Mouse (Mus musculus) midbrain, embryonic 14.5 days (tissue): ENCODE measurements around the gene Olfr1176. TPM values are rescaled to one million over a fixed set of nuclear protein-coding genes. Genes with fewer than 3 reads are reported as not detected.
A peak's percentile ranks its signal among the peaks of the same experiment; 100 is the strongest.

Experiments used
- ATAC-seq: fragments of 200-750 bp; cut with Nextera tagmentation; 2 replicates; pipeline ENCODE4 v1.8.0; 2017; ENCODE audit warnings: moderate number of reproducible peaks, moderate library complexity; ENCODE audit not compliant: low FRiP score, low TSS enrichment
- DNase-seq: peaks from one replicate; pipeline ENCODE4 v3.0.0-alpha.2; 2015
- H3K27ac ChIP-seq: fragments of 300-500 bp; sonication (generic); replicated peaks from 2 replicates; pipeline ENCODE4 v1.5.1; 2014; ENCODE audit warnings: mild to moderate bottlenecking, low read depth, low read length, moderate library complexity
- H3K27me3 ChIP-seq: fragments of 300-500 bp; sonication (generic); 2 replicates; pipeline ENCODE4 v1.6.1; 2014; ENCODE audit warnings: low read length, control low read depth, mixed read lengths; ENCODE audit not compliant: control insufficient read depth, insufficient read depth
- H3K36me3 ChIP-seq: fragments of 300-500 bp; sonication (generic); 2 replicates; pipeline ENCODE4 v1.6.1; 2014; ENCODE audit warnings: low read length, control low read depth; ENCODE audit not compliant: control insufficient read depth, insufficient read depth
- H3K4me1 ChIP-seq: fragments of 300-500 bp; sonication (generic); 2 replicates; pipeline ENCODE4 v1.6.1; 2014; ENCODE audit warnings: mild to moderate bottlenecking, antibody characterized with exemption, low read length, control low read depth; ENCODE audit not compliant: control insufficient read depth, insufficient read depth
- H3K4me2 ChIP-seq: fragments of 300-500 bp; sonication (generic); 2 replicates; pipeline ENCODE4 v1.6.1; 2014; ENCODE audit warnings: mild to moderate bottlenecking, low read length, moderate library complexity
- H3K4me3 ChIP-seq: fragments of 300-500 bp; sonication (generic); replicated peaks from 2 replicates; pipeline ENCODE4 v1.5.1; 2014; ENCODE audit warnings: low read depth, low read length
- H3K9ac ChIP-seq: fragments of 300-500 bp; sonication (generic); replicated peaks from 2 replicates; pipeline ENCODE4 v1.6.1; 2014; ENCODE audit warnings: mild to moderate bottlenecking, low read length, moderate library complexity
- H3K9me3 ChIP-seq: fragments of 300-500 bp; sonication (generic); 2 replicates; pipeline ENCODE4 v1.6.1; 2016; ENCODE audit warnings: low read length, control low read depth, mixed read lengths; ENCODE audit not compliant: control insufficient read depth
- WGBS: fragments of 180-500 bp; shearing (Covaris S2); extraction: QIAGEN DNeasy Blood & Tissue Kit; methylation state at CpG from one replicate; pipeline ENCODE4 v1.1.7; 2014; 5-methylcytosine and 5-hydroxymethylcytosine counted together
- polyA plus RNA-seq: library from polyadenylated mRNA; unstranded; fragments of >200 nt; fragmentation: Nextera tagmentation; extraction: Ambion mirVana; gene quantifications from 2 replicates; pipeline ENCODE4 v1.2.1, GENCODE M21; 2014

Gene Olfr1176
- polyA plus RNA-seq: not detected in 2 replicates

- Histone ChIP-seq H3K9ac (no peak within 1 kb of the TSS), H3K27me3 (no peaks in the 10 kb centered on the region), H3K27ac (no peak within 1 kb of the TSS), H3K9me3 (no peaks in the 10 kb centered on the region), H3K4me2 (no peak within 1 kb of the TSS), H3K4me1 (no peaks in the 10 kb centered on the region), H3K4me3 (no peak within 1 kb of the TSS), H3K36me3 (no peaks in the 10 kb centered on the region)
- DNase-seq (no peak), ATAC-seq (no peak)
- 78% methylated on average over 1 of the region's 1 CpGs for WGBS
These were observed at the start of gene Olfr1176 for GRCm38 (mm10) chr2:88336421-88336820. Olfr1176 (plus strand) TSS chr2:88336721.

GRCm38 (mm10) chr2:88315035-88315434 is 21.5 kb upstream of the Olfr1176 start, which contains the start of gene Olfr1174-ps:
Olfr1174-ps (minus strand) TSS chr2:88315135.
- Histone ChIP-seq H3K27me3 (no peaks in the 10 kb centered on the region), H3K27ac (no peak within 1 kb of the TSS), H3K4me1 (no peaks in the 10 kb centered on the region), H3K4me2 (no peak within 1 kb of the TSS), H3K9ac (no peak within 1 kb of the TSS), H3K36me3 (no peaks in the 10 kb centered on the region), H3K4me3 (no peak within 1 kb of the TSS), H3K9me3 (no peaks in the 10 kb centered on the region)
- WGBS: 91% methylated on average over 4 of the region's 4 CpGs
- DNase-seq (no peak), ATAC-seq (no peak)

- 92% methylated on average over 2 of the region's 2 CpGs for WGBS
- no peak within 1 kb of the TSS for H3K4me2 ChIP-seq
- no peak for DNase-seq
- no peaks in the 10 kb centered on the region for H3K36me3 ChIP-seq
- H3K4me1 ChIP-seq: no peaks in the 10 kb centered on the region
- no peaks in the 10 kb centered on the region for H3K27me3 ChIP-seq
- H3K9me3 ChIP-seq: no peaks in the 10 kb centered on the region
- no peak within 1 kb of the TSS for H3K27ac ChIP-seq
- ATAC-seq: no peak
- H3K4me3 ChIP-seq: no peak within 1 kb of the TSS
- no peak within 1 kb of the TSS for H3K9ac ChIP-seq
These were observed 9.4 kb upstream of the Olfr1176 start, which contains the start of gene Olfr1175-ps for GRCm38 (mm10) chr2:88327115-88327514. Olfr1175-ps (minus strand) TSS chr2:88327215.

GRCm38 (mm10) chr2:88346392-88346791 is 9.9 kb downstream of the Olfr1176 start, which contains the start of gene Olfr1177-ps:
Olfr1177-ps (minus strand) TSS chr2:88346492.
- no peak within 1 kb of the TSS for H3K4me2 ChIP-seq
- no peaks in the 10 kb centered on the region for H3K4me1 ChIP-seq
- no peak within 1 kb of the TSS for H3K9ac ChIP-seq
- no peak for ATAC-seq
- no peaks in the 10 kb centered on the region for H3K27me3 ChIP-seq
- H3K36me3 ChIP-seq: no peaks in the 10 kb centered on the region
- H3K9me3 ChIP-seq: no peaks in the 10 kb centered on the region
- H3K4me3 ChIP-seq: no peak within 1 kb of the TSS
- no peak within 1 kb of the TSS for H3K27ac ChIP-seq
- 76% methylated on average over 1 of the region's 1 CpGs for WGBS
- DNase-seq: no peak

GRCm38 (mm10) chr2:88356304-88356703 is 19.8 kb downstream of the Olfr1176 start:
- no peak overlapping the region for H3K4me2 ChIP-seq
- 3% methylated on average over 2 of the region's 2 CpGs for WGBS
- no peak overlapping the region for H3K27ac ChIP-seq
- H3K9ac ChIP-seq: no peak overlapping the region
- DNase-seq (peak; percentile 86), ATAC-seq (peak; percentile 40; the same call in 1 of the 2 replicates)
- H3K27me3 ChIP-seq: no peaks in the 10 kb centered on the region
- H3K4me3 ChIP-seq: no peak overlapping the region
- H3K36me3 ChIP-seq: no peaks in the 10 kb centered on the region
- H3K4me1 ChIP-seq: no peaks in the 10 kb centered on the region
- no peaks in the 10 kb centered on the region for H3K9me3 ChIP-seq

GRCm38 (mm10) chr2:88386762-88387161 is 50.2 kb downstream of the Olfr1176 start, which contains the start of gene Olfr1178:
Olfr1178 (plus strand) TSS chr2:88387062.
- H3K27me3 ChIP-seq: no peaks in the 10 kb centered on the region
- no peaks in the 10 kb centered on the region for H3K36me3 ChIP-seq
- no peak within 1 kb of the TSS for H3K9ac ChIP-seq
- H3K4me1 ChIP-seq: no peaks in the 10 kb centered on the region
- DNase-seq (no peak), ATAC-seq (no peak)
- no peaks in the 10 kb centered on the region for H3K9me3 ChIP-seq
- no peak within 1 kb of the TSS for H3K4me2 ChIP-seq
- 92% methylated on average over 1 of the region's 1 CpGs for WGBS
- H3K27ac ChIP-seq: no peak within 1 kb of the TSS
- no peak within 1 kb of the TSS for H3K4me3 ChIP-seq

Other genes starting within 250 kb of the Olfr1176 start
- not detected in 2 replicates for gene Olfr1164, start 242.8 kb upstream of the Olfr1176 start, polyA plus RNA-seq
- not detected in 2 replicates for gene Olfr1166, start 208.4 kb upstream of the Olfr1176 start, polyA plus RNA-seq
- gene Olfr1167, start 181.5 kb upstream of the Olfr1176 start, polyA plus RNA-seq: not detected in 2 replicates
- not detected in 2 replicates for gene Olfr1168, start 154.8 kb upstream of the Olfr1176 start, polyA plus RNA-seq
- gene Olfr1170, start 108.4 kb upstream of the Olfr1176 start, polyA plus RNA-seq: not detected in 2 replicates
- gene Olfr1173, start 56.8 kb upstream of the Olfr1176 start, polyA plus RNA-seq: not detected in 2 replicates
- gene Olfr1174-ps, start 21.6 kb upstream of the Olfr1176 start, polyA plus RNA-seq: not detected in 2 replicates
- gene Olfr1175-ps, start 9.5 kb upstream of the Olfr1176 start, polyA plus RNA-seq: not detected in 2 replicates
- gene Olfr1177-ps, start 9.8 kb downstream of the Olfr1176 start, polyA plus RNA-seq: not detected in 2 replicates
- gene Olfr1178, start 50.3 kb downstream of the Olfr1176 start, polyA plus RNA-seq: not detected in 2 replicates
- not detected in 2 replicates for gene Olfr1179, start 69.7 kb downstream of the Olfr1176 start, polyA plus RNA-seq
- not detected in 2 replicates for gene Olfr1180, start 82.4 kb downstream of the Olfr1176 start, polyA plus RNA-seq
- gene Olfr1181, start 89.5 kb downstream of the Olfr1176 start, polyA plus RNA-seq: not detected in 2 replicates
- not detected in 2 replicates for gene Gm13757, start 112.4 kb downstream of the Olfr1176 start, polyA plus RNA-seq
- gene Olfr1183, start 118.1 kb downstream of the Olfr1176 start, polyA plus RNA-seq: not detected in 2 replicates
- gene Olfr1184, start 146.9 kb downstream of the Olfr1176 start, polyA plus RNA-seq: not detected in 2 replicates
- not detected in 2 replicates for gene Olfr1185-ps1, start 156.6 kb downstream of the Olfr1176 start, polyA plus RNA-seq
- gene Olfr1186, start 181.8 kb downstream of the Olfr1176 start, polyA plus RNA-seq: not detected in 2 replicates
- gene Olfr1188, start 220.2 kb downstream of the Olfr1176 start, polyA plus RNA-seq: not detected in 2 replicates
- gene Olfr1189, start 249.7 kb downstream of the Olfr1176 start, polyA plus RNA-seq: not detected in 2 replicates